Mouse (Mus musculus) embryonic facial prominence, embryonic 11.5 days (tissue): ENCODE results near the gene Syne2. TPM values are rescaled to one million over a fixed set of nuclear protein-coding genes. Genes with fewer than 3 reads are reported as not detected.
"Not testable (repeated sequence)": the region's sequence is repeated elsewhere in the genome, so short reads cannot be mapped to it uniquely, and the experiment has no call there.

ENCODE experiments used
- ATAC-seq: fragments of 200-750 bp; cut with Nextera tagmentation; replicated peaks from 2 replicates; pipeline ENCODE4 v1.8.0; 2017; ENCODE audit warnings: low read depth; ENCODE audit not compliant: insufficient number of reproducible peaks, low FRiP score, low TSS enrichment
- DNase-seq: peaks from one replicate; pipeline ENCODE4 v3.0.0-alpha.2; 2015; ENCODE audit warnings: low spot score
- H3K27ac ChIP-seq: fragments of 300-500 bp; sonication (generic); replicated peaks from 2 replicates; pipeline ENCODE4 v1.5.1; 2014; ENCODE audit warnings: mild to moderate bottlenecking, low read depth, low read length, control low read depth
- H3K27me3 ChIP-seq: fragments of 300-500 bp; sonication (generic); 2 replicates; pipeline ENCODE4 v1.6.1; 2014; ENCODE audit warnings: mild to moderate bottlenecking, low read length, moderate library complexity, mixed read lengths; ENCODE audit not compliant: control insufficient read depth, insufficient read depth
- H3K36me3 ChIP-seq: fragments of 300-500 bp; sonication (generic); replicated peaks from 2 replicates; pipeline ENCODE4 v1.6.1; 2014; ENCODE audit warnings: low read depth, mild to moderate bottlenecking, low read length, moderate library complexity, mixed read lengths; ENCODE audit not compliant: control insufficient read depth, insufficient read depth
- H3K4me1 ChIP-seq: fragments of 300-500 bp; sonication (generic); 2 replicates; pipeline ENCODE4 v1.6.1; 2014; ENCODE audit warnings: low read length, mixed read lengths; ENCODE audit not compliant: control insufficient read depth, insufficient read depth
- H3K4me2 ChIP-seq: fragments of 300-500 bp; sonication (generic); 2 replicates; pipeline ENCODE4 v1.6.1; 2014; ENCODE audit warnings: low read depth, mild to moderate bottlenecking, control low read depth, low read length, moderate library complexity
- H3K4me3 ChIP-seq: fragments of 300-500 bp; sonication (generic); 2 replicates; pipeline ENCODE4 v1.5.1; 2014; ENCODE audit warnings: low read depth, low read length, control low read depth
- H3K9ac ChIP-seq: fragments of 300-500 bp; sonication (generic); replicated peaks from 2 replicates; pipeline ENCODE4 v1.6.1; 2014; ENCODE audit warnings: mild to moderate bottlenecking, control low read depth, low read length
- H3K9me3 ChIP-seq: fragments of 300-500 bp; sonication (generic); replicated peaks from 2 replicates; pipeline ENCODE4 v1.6.1; 2016; ENCODE audit warnings: mild to moderate bottlenecking, low read length, inconsistent platforms, mixed read lengths; ENCODE audit not compliant: control insufficient read depth
- WGBS: fragments of 180-500 bp; shearing (Covaris S2); extraction: QIAGEN DNeasy Blood & Tissue Kit; methylation state at CpG from one replicate; pipeline ENCODE4 v1.1.7; 2014; 5-methylcytosine and 5-hydroxymethylcytosine counted together
- polyA plus RNA-seq: library from polyadenylated mRNA; unstranded; fragments of >200 nt; fragmentation: Nextera tagmentation; extraction: Ambion mirVana; gene quantifications from 2 replicates; pipeline ENCODE4 v1.2.1, GENCODE M21; 2014

The Syne2 gene
- 73.0 and 76.6 TPM in 2 replicates for polyA plus RNA-seq

- DNase-seq (peak; percentile 92), ATAC-seq (peak; percentile 92)
- H3K4me1 ChIP-seq = no peaks in the 10 kb centered on the region; the same call in 1 of the 2 replicates
- H3K36me3 ChIP-seq = no peaks in the 10 kb centered on the region
- H3K9me3 ChIP-seq = no peaks in the 10 kb centered on the region
- peak within 1 kb of the TSS; percentile 94 for H3K9ac ChIP-seq
- H3K27me3 ChIP-seq = no peaks in the 10 kb centered on the region
- peak within 1 kb of the TSS; percentile 75 for H3K27ac ChIP-seq
- peak within 1 kb of the TSS; percentile 85 for H3K4me2 ChIP-seq
- whole genome bisulfite sequencing = under 1% methylated on average over 35 of the region's 54 CpGs
- peak within 1 kb of the TSS; percentile 94 for H3K4me3 ChIP-seq
Measured at GRCm38 (mm10) chr12:75817959-75818452, at the start of gene Syne2. Gene Syne2 (plus strand): TSS chr12:75818134.

GRCm38 (mm10) chr12:75771410-75771809 is 46.5 kb upstream of the Syne2 start:
- Histone ChIP-seq H3K9me3 (no peaks in the 10 kb centered on the region), H3K36me3 (no peaks in the 10 kb centered on the region), H3K9ac (no peak overlapping the region), H3K4me2 (no peak overlapping the region), H3K27ac (no peak overlapping the region), H3K4me3 (no peak overlapping the region), H3K4me1 (no peaks in the 10 kb centered on the region), H3K27me3 (no peaks in the 10 kb centered on the region)
- 62% methylated on average over 3 of the region's 3 CpGs for WGBS
- DNase-seq = no peak
- ATAC-seq = no peak

DNA sequence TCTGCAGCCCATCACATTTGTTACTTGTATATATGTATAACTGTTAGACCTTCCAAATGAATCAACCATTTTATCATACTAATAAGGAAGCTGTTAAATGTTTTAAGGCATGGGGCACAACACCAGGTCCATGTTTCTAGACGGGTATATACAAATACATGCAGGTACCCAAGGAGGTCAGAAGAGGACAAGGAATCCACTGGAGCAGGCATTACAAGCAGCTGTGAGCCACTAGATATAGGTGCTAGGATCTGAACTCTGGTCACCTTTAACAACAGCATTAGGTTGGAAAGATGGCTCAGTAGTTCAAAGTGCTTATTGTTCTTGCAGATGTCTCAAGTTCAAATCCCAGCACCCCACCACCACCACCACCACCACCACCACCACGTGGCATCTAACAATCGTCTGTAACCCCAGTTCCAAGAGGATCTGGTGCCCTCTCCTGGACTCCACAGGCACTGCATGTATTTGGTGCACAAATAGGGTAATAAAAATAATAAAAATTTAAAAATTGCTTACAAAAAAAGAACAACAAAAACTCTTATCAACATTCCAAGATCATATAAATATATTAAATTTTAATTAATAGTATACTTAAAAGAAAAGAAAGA is 45.4 kb upstream of the Syne2 start:
- Histone ChIP-seq H3K9ac (no peak overlapping the region), H3K4me3 (no peak overlapping the region), H3K36me3 (no peaks in the 10 kb centered on the region), H3K4me1 (no peaks in the 10 kb centered on the region), H3K9me3 (no peaks in the 10 kb centered on the region), H3K27ac (no peak overlapping the region), H3K27me3 (no peaks in the 10 kb centered on the region), H3K4me2 (no peak overlapping the region)
- 25% methylated on average over 3 of the region's 3 CpGs for WGBS
- peak; percentile 70 for DNase-seq
- no peak for ATAC-seq

- Histone ChIP-seq H3K27me3 (no peaks in the 10 kb centered on the region), H3K4me2 (no peak overlapping the region), H3K36me3 (no peaks in the 10 kb centered on the region), H3K4me3 (no peak overlapping the region), H3K9ac (no peak overlapping the region), H3K27ac (no peak overlapping the region), H3K4me1 (no peaks in the 10 kb centered on the region), H3K9me3 (no peaks in the 10 kb centered on the region)
- DNase-seq (no peak), ATAC-seq (no peak)
Measured at GRCm38 (mm10) chr12:75781445-75781844, 36.5 kb upstream of the Syne2 start.

GRCm38 (mm10) chr12:75781995-75782394 is 35.9 kb upstream of the Syne2 start:
- Histone ChIP-seq H3K36me3 (no peaks in the 10 kb centered on the region), H3K4me2 (no peak overlapping the region), H3K9ac (no peak overlapping the region), H3K27me3 (no peaks in the 10 kb centered on the region), H3K27ac (no peak overlapping the region), H3K4me1 (no peaks in the 10 kb centered on the region), H3K4me3 (no peak overlapping the region), H3K9me3 (no peaks in the 10 kb centered on the region)
- 84% methylated on average over 7 of the region's 7 CpGs for WGBS
- no peak for ATAC-seq
- DNase-seq = no peak

DNA sequence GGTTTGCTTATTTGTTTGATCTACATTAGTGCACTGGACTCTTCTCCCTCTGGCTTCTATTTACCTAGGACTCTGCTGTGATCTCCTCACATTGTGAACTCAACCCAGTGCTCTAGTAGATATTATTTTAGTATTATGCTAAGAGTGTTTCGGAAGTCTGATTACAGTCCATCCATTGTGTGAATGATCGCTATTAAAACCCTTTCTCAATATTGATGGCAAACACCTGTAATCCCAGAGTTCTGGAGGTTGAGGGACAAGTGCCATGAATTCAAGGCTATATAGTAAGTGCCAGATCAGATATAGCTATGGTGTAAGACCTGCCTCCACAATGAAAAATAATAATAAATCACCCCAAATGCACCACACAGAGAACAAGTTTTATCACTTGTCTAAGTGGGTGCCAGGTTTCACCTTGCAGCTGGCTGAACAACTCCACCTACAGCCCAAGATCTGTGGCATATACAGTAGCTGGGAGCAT is 33.6 kb upstream of the Syne2 start:
- Histone ChIP-seq H3K9ac (no peak overlapping the region), H3K4me1 (no peaks in the 10 kb centered on the region), H3K4me3 (no peak overlapping the region), H3K27me3 (no peaks in the 10 kb centered on the region), H3K4me2 (no peak overlapping the region), H3K9me3 (no peaks in the 10 kb centered on the region), H3K27ac (no peak overlapping the region), H3K36me3 (no peaks in the 10 kb centered on the region)
- no peak for ATAC-seq
- no peak for DNase-seq
- 81% methylated on average over 2 of the region's 2 CpGs for WGBS

DNA sequence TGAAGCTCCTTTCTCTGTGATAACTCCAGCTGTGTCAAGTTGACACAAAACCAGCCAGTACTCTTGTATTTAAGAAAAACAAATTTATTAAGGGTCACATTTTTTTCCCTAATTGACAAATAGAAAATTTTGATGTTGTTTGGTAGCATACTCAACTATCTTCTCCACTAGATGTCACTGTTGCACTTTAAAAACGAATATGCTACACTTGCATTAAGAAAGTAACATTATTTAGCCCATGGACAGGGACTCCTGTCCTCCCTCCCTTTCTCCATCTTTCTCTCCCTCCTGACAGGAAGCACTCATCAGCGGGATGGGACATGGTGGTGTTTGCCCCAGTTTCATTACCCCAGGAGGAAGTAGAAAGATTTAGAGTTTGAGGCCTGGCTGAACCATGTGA is 31.3 kb upstream of the Syne2 start:
- not testable (repeated sequence) for H3K36me3 ChIP-seq, H3K27ac ChIP-seq, H3K9ac ChIP-seq, H3K4me1 ChIP-seq, H3K4me2 ChIP-seq, H3K27me3 ChIP-seq, H3K4me3 ChIP-seq, H3K9me3 ChIP-seq, ATAC-seq
- peak; percentile 87 for DNase-seq
- WGBS = 0% methylated on average over 2 of the region's 2 CpGs

DNA sequence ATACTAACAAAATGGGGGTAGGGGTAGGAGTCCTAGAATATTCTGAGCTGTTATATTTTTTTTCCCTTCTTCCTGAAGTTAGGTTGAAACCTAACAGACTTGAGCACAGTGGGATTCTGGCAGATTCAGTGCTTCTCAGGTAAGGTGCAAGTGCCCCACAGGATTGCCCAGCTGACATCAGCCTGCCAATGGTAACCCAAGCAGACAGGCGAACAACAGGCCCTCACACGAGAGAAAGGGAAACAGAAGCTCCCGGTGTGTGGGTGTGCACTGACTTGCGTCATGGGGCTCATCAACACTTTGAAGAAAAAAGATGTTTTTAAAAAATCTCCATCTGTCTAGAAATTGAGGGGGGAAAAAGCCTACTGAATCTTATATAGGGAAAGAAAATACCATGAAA is 28.5 kb upstream of the Syne2 start:
- WGBS = 65% methylated on average over 4 of the region's 4 CpGs
- no peak for DNase-seq
- no peaks in the 10 kb centered on the region for H3K9me3 ChIP-seq
- no peak overlapping the region for H3K27ac ChIP-seq
- H3K4me1 ChIP-seq = no peaks in the 10 kb centered on the region
- no peaks in the 10 kb centered on the region for H3K27me3 ChIP-seq
- H3K4me3 ChIP-seq = no peak overlapping the region
- no peak overlapping the region for H3K4me2 ChIP-seq
- no peak for ATAC-seq
- H3K36me3 ChIP-seq = no peaks in the 10 kb centered on the region
- no peak overlapping the region for H3K9ac ChIP-seq
